Mouse (Mus musculus) spleen, embryonic (tissue): Measurements from ENCODE around the gene Limk2.

Experiments
- CTCF ChIA-PET: fragments of 350-600 bp; sonication (Branson Sonifier 250); formaldehyde crosslinking; loops from one replicate; lab custom pipeline; 2022; lab: Charles Lee

Gene Limk2

GRCm38 (mm10) chr11:3408997-3409732 lies at the start of gene Limk2:
Limk2 (minus strand) TSS chr11:3409189.
- CTCF ChIA-PET: no interaction called here

GRCm38 (mm10) chr11:3458428-3459104 lies 49.6 kb upstream of the Limk2 start:
- CTCF ChIA-PET: interaction anchor here (0.6 kb wide), 1 partner anchor 86 kb away, joined by 8 read pairs; no protein-coding TSS in a partner anchor

DNA sequence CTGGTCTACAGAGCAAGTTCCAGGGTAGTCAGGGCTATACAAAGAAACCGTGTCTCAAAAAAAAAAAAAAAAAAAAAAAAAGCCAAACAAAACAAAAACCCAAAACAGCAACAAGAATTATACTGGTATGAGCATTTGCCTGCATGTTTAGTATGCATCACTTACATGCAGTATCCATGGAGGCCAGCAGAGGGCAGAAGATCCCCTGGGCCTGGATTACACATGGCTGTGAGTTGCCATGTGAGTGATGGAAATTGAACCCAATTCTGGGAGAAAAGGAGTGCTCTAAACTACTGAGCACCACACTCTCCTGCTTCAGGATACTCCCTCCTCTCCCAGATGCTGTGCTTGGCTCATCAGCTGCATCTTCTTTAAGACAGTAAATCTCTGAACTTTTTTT lies 47.4 kb upstream of the Limk2 start:
- CTCF ChIA-PET: no interaction called here

GRCm38 (mm10) chr11:3454506-3454905 lies 45.5 kb upstream of the Limk2 start:
- CTCF ChIA-PET: no interaction called here

GRCm38 (mm10) chr11:3453467-3453866 lies 44.5 kb upstream of the Limk2 start:
- CTCF ChIA-PET: no interaction called here

GRCm38 (mm10) chr11:3452769-3453168 lies 43.8 kb upstream of the Limk2 start:
- CTCF ChIA-PET: no interaction called here

- CTCF ChIA-PET: interaction anchor here (0.6 kb wide), 1 partner anchor 31 kb away, joined by 13 read pairs; no protein-coding TSS in a partner anchor
Observed at GRCm38 (mm10) chr11:3452167-3452639, 43.2 kb upstream of the Limk2 start, which contains the start of gene Rnf185. Rnf185 (minus strand) TSS chr11:3452363.

- CTCF ChIA-PET: interaction anchor here (0.6 kb wide), 1 partner anchor 31 kb away, joined by 13 read pairs; no protein-coding TSS in a partner anchor
Observed at GRCm38 (mm10) chr11:3451701-3452163, 42.7 kb upstream of the Limk2 start.

DNA sequence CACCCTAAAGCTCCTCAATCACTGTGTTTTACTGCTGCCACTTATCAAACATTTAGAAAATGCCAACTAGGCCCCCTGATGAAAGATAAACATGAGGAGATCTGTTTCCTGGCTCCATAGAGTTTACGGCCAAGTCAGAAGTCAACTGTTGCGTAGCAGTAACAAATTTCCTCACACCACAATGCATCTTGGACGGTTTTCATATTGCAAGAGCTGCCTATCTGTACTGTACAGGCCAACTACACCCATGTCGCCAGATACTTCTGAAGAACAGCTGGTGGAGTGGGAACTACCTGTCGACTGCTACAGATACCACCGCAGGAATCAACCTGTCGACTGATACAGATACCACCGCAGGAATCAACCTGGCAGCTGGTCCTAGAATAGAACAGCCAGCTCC lies 35.9 kb upstream of the Limk2 start:
- CTCF ChIA-PET: no interaction called here

DNA sequence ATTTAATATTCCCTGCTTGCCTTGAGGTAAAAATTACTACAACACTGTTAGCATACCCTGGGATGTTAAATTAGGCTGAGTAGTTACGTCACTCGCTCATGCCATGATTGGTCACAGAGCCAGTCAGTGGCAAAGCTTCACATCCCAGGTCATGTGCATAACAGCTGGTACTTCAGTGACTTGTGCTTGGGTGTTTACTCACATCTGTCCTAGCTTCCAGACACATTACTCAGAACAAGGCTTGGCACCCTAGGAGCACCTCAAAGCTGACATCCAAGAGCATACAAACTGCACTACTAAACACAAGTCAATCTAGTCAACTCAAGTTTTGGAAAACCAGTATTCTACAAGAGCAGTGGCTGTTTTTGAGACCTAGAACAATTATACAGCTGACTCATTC lies 34.1 kb upstream of the Limk2 start:
- CTCF ChIA-PET: no interaction called here

GRCm38 (mm10) chr11:3442677-3443076 lies 33.7 kb upstream of the Limk2 start:
- CTCF ChIA-PET: no interaction called here

DNA sequence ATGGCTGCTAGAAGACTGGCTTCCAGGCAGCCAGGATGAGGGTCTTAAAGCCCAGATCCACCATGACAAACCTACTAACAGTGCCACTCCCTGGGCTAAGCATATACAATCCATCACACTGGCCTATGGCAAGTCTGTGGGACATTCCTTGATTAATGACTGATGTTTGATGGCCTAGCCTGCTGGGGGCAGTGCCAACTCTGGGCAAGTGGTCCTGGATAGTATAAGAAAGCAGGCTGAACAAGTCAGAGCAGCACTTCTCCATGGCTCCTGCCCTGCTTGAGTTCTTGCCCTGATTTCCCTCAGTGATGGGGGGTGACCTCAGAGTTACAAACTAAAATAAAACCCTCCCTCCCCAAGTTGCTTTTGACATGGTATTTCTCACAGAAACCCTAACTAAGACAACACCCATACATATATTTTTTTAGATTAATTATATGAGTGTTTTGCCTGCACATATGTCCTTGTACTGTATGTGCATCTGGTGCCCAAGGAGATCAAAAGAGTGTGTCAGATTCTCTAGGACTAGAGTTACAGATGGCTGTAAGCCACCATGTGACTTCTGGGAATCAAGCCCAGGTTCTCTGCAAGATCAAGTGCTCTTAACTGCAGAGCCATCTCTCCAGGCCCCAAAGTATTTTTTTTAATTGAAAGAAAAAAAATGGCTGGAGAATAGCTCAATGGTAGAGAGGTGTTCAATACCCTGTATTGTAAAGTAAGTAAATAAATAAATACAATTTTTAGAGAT lies 32.9 kb upstream of the Limk2 start:
- CTCF ChIA-PET: no interaction called here

DNA sequence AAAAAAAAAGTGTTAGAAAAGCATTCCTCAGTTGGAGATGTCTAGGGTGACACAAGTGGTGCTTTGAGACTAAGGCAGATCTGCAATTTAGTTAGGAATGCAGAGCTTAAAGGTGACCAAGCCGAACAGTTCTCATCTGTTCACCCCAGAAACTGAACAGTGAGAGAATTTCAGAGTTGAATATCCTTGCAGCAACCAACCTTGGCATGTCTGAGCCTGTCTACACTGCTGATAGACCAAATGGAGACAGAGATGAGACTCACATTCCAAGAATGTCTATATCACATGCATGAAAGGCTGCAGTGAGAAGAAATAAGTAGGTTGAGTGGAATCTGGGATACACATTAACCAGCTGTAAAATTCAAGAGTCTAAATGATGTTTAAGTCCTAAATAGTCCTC lies 28.6 kb upstream of the Limk2 start:
- CTCF ChIA-PET: no interaction called here

GRCm38 (mm10) chr11:3433809-3434208 lies 24.8 kb upstream of the Limk2 start:
- CTCF ChIA-PET: no interaction called here

DNA sequence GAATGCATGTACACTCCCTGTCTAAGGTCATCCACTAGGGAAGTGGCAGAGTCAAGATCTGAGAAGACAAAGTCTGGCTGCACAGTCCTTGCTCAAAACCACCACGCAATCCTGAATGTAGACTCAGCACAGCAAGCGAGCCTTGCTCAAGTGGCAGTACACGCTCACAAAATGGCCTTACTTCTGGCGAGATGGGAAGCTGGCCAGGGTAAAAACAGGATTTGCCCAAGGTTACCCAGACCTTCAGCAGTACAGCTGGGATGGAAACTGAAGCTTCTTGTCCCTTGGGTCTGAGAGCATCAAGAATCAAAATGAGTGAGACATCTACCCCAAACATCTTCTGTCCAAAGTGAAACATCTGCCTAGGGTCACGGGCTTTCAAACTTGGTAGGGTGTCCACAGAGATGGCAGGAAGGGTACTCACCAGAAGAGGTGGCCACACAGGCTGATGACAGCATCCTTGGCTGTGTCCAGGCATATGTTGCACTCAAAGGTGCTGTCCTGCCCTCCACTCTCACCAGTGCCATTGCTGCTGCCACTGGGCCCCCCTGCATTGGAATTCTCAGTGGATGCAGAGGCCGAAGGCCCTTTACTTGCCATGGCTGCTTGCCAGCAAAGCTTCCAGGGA lies 23.1 kb upstream of the Limk2 start:
- CTCF ChIA-PET: interaction anchor here (0.6 kb wide), 1 partner anchor 96 kb away, joined by 12 read pairs; no protein-coding TSS in a partner anchor

GRCm38 (mm10) chr11:3431515-3431914 lies 22.5 kb upstream of the Limk2 start:
- CTCF ChIA-PET: no interaction called here

DNA sequence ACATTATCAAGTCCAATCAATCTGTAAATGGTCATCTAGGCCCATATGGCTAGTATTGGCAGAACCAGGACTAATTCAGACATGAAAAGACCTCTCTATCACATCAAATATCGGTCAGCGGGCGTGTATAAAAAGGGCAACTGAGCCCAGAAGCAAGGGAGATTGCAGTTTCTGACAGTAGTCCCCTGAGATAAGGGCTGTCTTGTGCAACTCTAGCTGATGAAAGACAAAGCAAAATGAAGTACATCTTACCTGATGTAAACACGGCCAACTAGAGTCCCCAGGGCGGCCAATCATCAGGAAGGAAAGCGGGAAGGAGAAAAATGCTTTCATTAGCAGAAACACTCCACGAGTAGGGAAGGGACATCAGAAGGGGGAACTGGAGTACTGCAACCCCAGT lies 19.6 kb upstream of the Limk2 start:
- CTCF ChIA-PET: no interaction called here

DNA sequence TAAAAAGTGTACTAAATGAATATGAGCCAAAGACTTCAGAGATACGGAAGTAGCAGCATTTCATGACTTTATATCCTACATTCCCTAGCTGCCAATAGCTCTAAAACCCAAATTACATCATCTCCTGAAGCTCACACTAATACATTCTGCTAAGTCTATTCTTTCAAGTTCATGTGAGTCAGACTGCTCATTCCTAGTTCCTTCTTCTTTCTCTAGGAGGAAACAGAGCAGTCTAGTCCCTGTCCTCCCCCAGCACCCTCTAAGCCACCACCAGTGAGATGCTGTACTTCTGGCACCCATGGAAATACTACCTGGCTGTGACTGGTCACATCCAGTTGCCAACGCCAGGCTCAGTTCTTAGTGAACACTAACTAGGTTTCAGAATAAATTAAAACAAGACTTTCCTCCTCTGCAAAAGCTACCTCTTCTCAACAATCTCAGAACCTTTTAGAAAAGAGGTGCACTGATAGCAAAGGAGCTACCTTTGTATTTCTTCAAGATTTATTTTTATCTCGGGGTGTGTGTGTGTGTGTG lies 18.8 kb upstream of the Limk2 start:
- CTCF ChIA-PET: no interaction called here

DNA sequence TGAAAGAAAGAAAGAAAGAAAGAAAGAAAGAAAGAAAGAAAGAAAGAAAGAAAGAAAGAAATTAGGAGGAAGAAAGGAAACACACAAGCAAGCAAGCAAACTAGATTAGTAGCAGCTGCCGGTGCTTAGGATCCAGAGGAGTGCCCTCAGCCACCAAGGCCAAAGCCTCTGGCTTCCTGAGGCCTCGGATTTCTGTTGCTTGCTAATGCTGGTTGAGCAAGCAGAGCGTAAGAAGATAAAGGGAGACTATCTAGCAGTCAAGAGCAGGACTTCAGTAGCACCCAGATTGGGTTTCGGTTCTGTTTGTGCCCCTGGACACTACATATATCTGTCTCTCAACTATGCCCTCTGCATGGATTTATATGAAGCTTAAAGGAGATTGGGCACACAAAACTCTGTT lies 13.3 kb upstream of the Limk2 start:
- CTCF ChIA-PET: no interaction called here

DNA sequence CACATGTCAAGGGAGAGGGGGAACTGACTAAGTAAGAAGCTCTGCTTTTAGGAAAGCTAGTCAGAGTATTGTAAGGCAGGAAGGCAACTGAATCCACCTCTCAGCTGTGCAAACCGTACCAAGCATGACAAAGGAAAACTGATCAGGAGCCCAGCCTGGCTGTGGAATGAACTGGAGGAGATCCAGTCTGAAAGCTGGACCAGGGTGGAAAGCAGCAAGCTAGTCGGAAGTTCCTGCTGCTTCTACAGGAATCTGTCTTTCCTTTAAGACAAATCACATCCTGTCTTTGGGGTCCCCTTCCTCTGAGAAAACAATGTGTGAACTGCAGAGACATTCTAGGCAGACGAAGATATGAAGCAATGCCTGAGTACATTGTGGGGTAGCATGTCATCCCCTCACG lies 9.8 kb upstream of the Limk2 start:
- CTCF ChIA-PET: no interaction called here

DNA sequence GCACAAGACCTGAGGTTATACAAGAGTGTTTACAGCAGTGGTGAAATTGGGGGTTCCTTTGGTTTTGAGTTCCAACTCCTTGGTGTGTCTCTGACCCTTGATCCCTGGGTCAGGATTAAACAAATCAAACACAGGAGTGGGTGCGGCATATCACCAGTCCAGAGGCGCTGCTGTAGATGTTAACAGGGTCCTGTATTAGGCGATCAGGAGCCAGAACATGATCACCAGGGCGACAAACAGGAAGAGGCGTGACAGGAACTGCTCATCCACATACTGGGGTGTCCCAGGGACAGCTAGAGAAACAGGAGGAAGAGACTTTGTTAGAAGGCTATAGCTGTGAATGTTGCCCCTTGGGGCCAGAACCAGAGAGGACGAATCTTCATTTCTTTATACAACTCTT lies 8.8 kb upstream of the Limk2 start:
- CTCF ChIA-PET: no interaction called here
